12 mouse cellular contexts compared by ENCODE assay signal in the genomic region with DNA sequence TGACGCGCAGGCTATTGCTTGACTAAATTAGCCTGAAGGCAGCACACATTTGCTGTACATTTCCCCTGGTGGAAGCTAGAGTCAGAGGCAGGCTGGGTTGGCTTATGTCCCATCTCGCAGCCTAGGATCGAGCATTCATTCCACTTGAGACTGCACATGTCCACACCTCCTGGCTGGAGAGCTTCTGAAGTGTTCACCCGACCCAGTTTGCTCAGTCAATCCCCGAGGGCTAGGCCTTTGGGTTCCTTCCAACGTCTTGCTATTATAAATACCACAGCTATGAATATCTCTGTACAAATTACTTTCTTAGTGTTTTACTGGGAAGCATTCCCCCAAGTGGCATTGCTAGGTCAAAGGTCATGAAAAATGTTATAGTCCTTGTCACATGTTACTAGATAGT. TPM values are rescaled to one million over a fixed set of nuclear protein-coding genes. Genes with fewer than 3 reads are reported as not detected.
A peak's percentile ranks its signal among the peaks of the same experiment; 100 is the strongest.
DNase-seq lines count a peak whose midpoint lies in the region.
"Had no signal": no experiment of that assay in that cellular context is flagged by ENCODE, and none has a peak within 500 bp of the region (broad histone marks: within the 10 kb centered on the region; RNA-seq: fewer than 3 reads in every experiment).

No protein-coding gene starts in this region.

- intact Hi-C loops in left cerebral cortex, postnatal 25 days (cut with DNase I), result no loop called here

- peak; percentile 48 to 53 for DNase-seq in cerebellum, postnatal 10 days
- no peak for DNase-seq in cerebellum, adult 11-12 months
- DNase-seq in 3134 (ENCODE audit: extremely low read depth, insufficient read length, low spot score), result peak; percentile 21
- DNase-seq in gastrocnemius, adult 8-10 months (ENCODE audit: low spot score in 2 of 2), result peak; percentile 79 to 84
- peak; percentile 28 to 65 for DNase-seq in kidney, postnatal 25 days
- no peak for DNase-seq in frontal cortex, postnatal 25 days (ENCODE audit: low spot score in 2 of 2)
- DNase-seq in left cerebral cortex, adult 11 months (ENCODE audit: low spot score), result no peak
- no peak for DNase-seq in left cerebral cortex, postnatal 25 days (ENCODE audit: low spot score in 2 of 2)
- DNase-seq: cerebellum, adult 18-20 months; liver; retina, postnatal 1 day had no signal

RNA-seq across cellular contexts. Expression of gene Tub, which starts 43.1 kb away (rescaled TPM):
- under 1 TPM; 0.24 to 0.52 (median 0.31) TPM for total RNA-seq in gastrocnemius, adult 8-10 months (2022)
- total RNA-seq in left cerebral cortex, postnatal 25 days (2021), result 100 to 1,000 TPM; 119 to 128 TPM
- total RNA-seq: granulocyte monocyte progenitor cell, adult 5-6 weeks had no signal

RNA-seq across cellular contexts. Expression of gene Eif3f, which starts 59.0 kb away (rescaled TPM):
- 100 to 1,000 TPM; 111 to 136 (median 121) TPM for total RNA-seq in gastrocnemius, adult 8-10 months (2022)
- 10 to 100 TPM; 77.7 to 82.0 TPM for total RNA-seq in left cerebral cortex, postnatal 25 days (2021)

Comparison
In these comparisons a context has a peak if more than half of its experiments do, and no peak if none do; other contexts are left out.
1. DNase-seq: peak in cerebellum, postnatal 10 days (2 of 2), 3134 (single experiment), gastrocnemius, adult 8-10 months (2 of 2) and kidney, postnatal 25 days (2 of 2); none in cerebellum, adult 11-12 months (single experiment), frontal cortex, postnatal 25 days (0 of 2), left cerebral cortex, adult 11 months (single experiment) and left cerebral cortex, postnatal 25 days (0 of 2).
2. RNA of gene Tub, which starts 43.1 kb away (total RNA-seq): 119 to 128 TPM in left cerebral cortex, postnatal 25 days; 0.24 to 0.52 TPM in gastrocnemius, adult 8-10 months; every median in the first group is over 10 times any median in the second.